Mouse (Mus musculus) forebrain, embryonic 15.5 days (tissue): ENCODE results near the gene Nsl1. TPM values are rescaled to one million over a fixed set of nuclear protein-coding genes. Genes with fewer than 3 reads are reported as not detected.
"Not testable (repeated sequence)": the region's sequence is repeated elsewhere in the genome, so short reads cannot be mapped to it uniquely, and the experiment has no call there.

Source experiments
- ATAC-seq: fragments of 200-750 bp; cut with Nextera tagmentation; replicated peaks from 2 replicates; pipeline ENCODE4 v1.8.0; 2017; ENCODE audit warnings: mild to moderate bottlenecking, moderate TSS enrichment, moderate library complexity
- H3K27ac ChIP-seq: fragments of 300-500 bp; sonication (generic); replicated peaks from 2 replicates; pipeline ENCODE4 v1.5.1; 2015; ENCODE audit warnings: mild to moderate bottlenecking, inconsistent platforms
- H3K27me3 ChIP-seq: fragments of 300-500 bp; sonication (generic); 2 replicates; pipeline ENCODE4 v1.6.1; 2015; ENCODE audit warnings: inconsistent platforms
- H3K36me3 ChIP-seq: fragments of 300-500 bp; sonication (generic); 2 replicates; pipeline ENCODE4 v1.6.1; 2015; ENCODE audit warnings: mild to moderate bottlenecking, inconsistent platforms
- H3K4me1 ChIP-seq: fragments of 300-500 bp; sonication (generic); 2 replicates; pipeline ENCODE4 v1.6.1; 2015; ENCODE audit warnings: inconsistent platforms
- H3K4me2 ChIP-seq: fragments of 300-500 bp; sonication (generic); replicated peaks from 2 replicates; pipeline ENCODE4 v1.6.1; 2015; ENCODE audit warnings: mild to moderate bottlenecking, inconsistent platforms
- H3K4me3 ChIP-seq: fragments of 300-500 bp; sonication (generic); 2 replicates; pipeline ENCODE4 v1.5.1; 2015; ENCODE audit warnings: mild to moderate bottlenecking, inconsistent platforms
- H3K9ac ChIP-seq: fragments of 300-500 bp; sonication (generic); replicated peaks from 2 replicates; pipeline ENCODE4 v1.6.1; 2015; ENCODE audit warnings: mild to moderate bottlenecking, inconsistent platforms
- H3K9me3 ChIP-seq: fragments of 300-500 bp; sonication (generic); 2 replicates; pipeline ENCODE4 v1.6.1; 2016; ENCODE audit warnings: inconsistent platforms
- WGBS: fragments of 180-500 bp; shearing (Covaris S2); methylation state at CpG from one replicate; pipeline ENCODE4 v1.1.7; 2015; ENCODE audit warnings: mixed read lengths; 5-methylcytosine and 5-hydroxymethylcytosine counted together
- polyA plus RNA-seq: library from polyadenylated mRNA; unstranded; fragments of >200 nt; fragmentation: Nextera tagmentation; extraction: Ambion mirVana; gene quantifications from 2 replicates; pipeline ENCODE4 v1.2.1, GENCODE M21; 2015

Gene Nsl1
- polyA plus RNA-seq: 9.7 and 10.5 TPM in 2 replicates

DNA sequence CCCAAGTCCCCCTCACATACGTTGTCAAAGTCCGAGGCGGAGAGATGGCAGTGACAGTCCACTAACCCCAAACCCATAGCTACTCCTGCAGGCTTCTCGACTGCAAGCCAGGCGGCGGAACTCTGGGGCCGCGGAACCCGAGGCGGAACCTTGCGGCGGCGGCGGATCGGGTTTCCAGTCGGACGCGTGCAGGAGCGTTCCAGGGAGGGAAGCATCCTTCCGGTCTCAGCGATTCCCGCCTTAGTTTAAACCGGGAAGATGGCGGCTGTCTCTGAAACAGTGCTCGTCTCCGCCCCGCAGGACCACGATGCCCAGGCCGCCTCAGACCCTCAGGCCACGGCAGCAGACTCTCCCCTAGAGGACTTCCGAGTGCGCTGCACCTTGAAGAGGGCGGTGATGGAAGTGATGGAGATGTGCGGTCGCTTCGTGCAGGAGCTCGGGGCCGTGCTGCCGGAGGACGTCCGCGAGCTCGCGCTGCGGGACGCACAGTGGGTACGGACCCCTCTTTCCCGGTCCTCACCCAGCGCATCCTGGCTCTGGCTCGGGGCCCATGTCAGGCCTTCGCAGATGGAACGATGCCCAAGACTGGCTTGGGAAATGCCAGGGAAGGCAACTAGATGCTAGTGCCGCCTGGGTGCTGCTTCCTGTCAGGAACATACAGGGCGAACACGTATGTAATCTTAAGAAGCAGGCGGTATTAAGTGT lies at the start of gene Nsl1, which contains the start of gene Tatdn3:
Gene Nsl1 (plus strand): TSS at position 232 of the 705 bp plus-strand sequence.
Gene Tatdn3 (minus strand): TSS at position 152 of the 705 bp plus-strand sequence.
- Histone ChIP-seq H3K27ac (peak within 1 kb of the TSS; percentile 68; the same call in 1 of the 2 replicates), H3K4me3 (peak within 1 kb of the TSS; percentile 84), H3K36me3 (no peaks in the 10 kb centered on the region), H3K9me3 (no peaks in the 10 kb centered on the region), H3K4me1 (peaks cover 21% of the 10 kb centered on the region), H3K4me2 (peak within 1 kb of the TSS; percentile 94), H3K9ac (peak within 1 kb of the TSS; percentile 82), H3K27me3 (no peaks in the 10 kb centered on the region)
- WGBS: under 1% methylated on average over 56 of the region's 56 CpGs
- ATAC-seq: peak; percentile 94

DNA sequence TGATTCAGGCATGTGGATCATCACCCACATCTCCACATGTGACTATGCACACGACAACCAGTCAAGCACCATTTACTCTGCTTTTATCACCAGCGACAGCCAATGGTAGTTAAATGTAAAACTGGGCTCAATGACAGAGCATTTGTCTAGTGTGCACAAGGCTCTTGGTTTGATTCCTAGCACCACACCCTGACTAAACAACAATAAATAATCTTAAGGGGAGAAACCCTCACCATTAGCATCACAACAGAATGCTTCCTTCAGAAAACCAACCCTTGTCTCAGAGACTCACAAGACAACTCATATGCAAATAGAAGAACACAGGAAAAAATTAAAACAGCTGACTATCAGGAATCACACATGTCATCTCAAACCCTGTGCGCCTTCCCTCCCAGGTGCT lies 48.5 kb upstream of the Nsl1 start:
- no peak overlapping the region for H3K4me2 ChIP-seq
- no peak overlapping the region for H3K9ac ChIP-seq
- no peak overlapping the region for H3K27ac ChIP-seq
- H3K4me3 ChIP-seq: no peak overlapping the region
- H3K4me1 ChIP-seq: no peaks in the 10 kb centered on the region
- no peak for ATAC-seq
- WGBS: 97% methylated on average over 3 of the region's 3 CpGs
- H3K9me3 ChIP-seq: no peaks in the 10 kb centered on the region
- H3K36me3 ChIP-seq: peaks cover 42% of the 10 kb centered on the region
- H3K27me3 ChIP-seq: no peaks in the 10 kb centered on the region

GRCm38 (mm10) chr1:191019803-191020202 lies 43.0 kb upstream of the Nsl1 start:
- no peak overlapping the region for H3K4me3 ChIP-seq
- H3K36me3 ChIP-seq: peaks cover 8% of the 10 kb centered on the region
- WGBS: 89% methylated on average over 5 of the region's 5 CpGs

GRCm38 (mm10) chr1:191020217-191020924 lies 42.4 kb upstream of the Nsl1 start:
- Histone ChIP-seq H3K4me2 (no peak overlapping the region), H3K27me3 (no peaks in the 10 kb centered on the region), H3K9ac (no peak overlapping the region), H3K4me3 (no peak overlapping the region), H3K36me3 (peaks cover 5% of the 10 kb centered on the region), H3K27ac (0 out of 2 replicates have a peak overlapping the region, but pooled peaks have one; percentile 35), H3K9me3 (no peaks in the 10 kb centered on the region), H3K4me1 (peaks cover 23% of the 10 kb centered on the region)
- no peak for ATAC-seq
- WGBS: 75% methylated on average over 3 of the region's 3 CpGs

More at GRCm38 (mm10) chr1:191019803-191020202, 43.0 kb upstream of the Nsl1 start:
- H3K4me1 ChIP-seq: peaks cover 17% of the 10 kb centered on the region
- H3K27me3 ChIP-seq: no peaks in the 10 kb centered on the region
- no peak overlapping the region for H3K9ac ChIP-seq
- ATAC-seq: no peak
- no peak overlapping the region for H3K27ac ChIP-seq
- no peaks in the 10 kb centered on the region for H3K9me3 ChIP-seq
- no peak overlapping the region for H3K4me2 ChIP-seq

- 70% methylated on average over 7 of the region's 7 CpGs for WGBS
- H3K36me3 ChIP-seq: peaks cover 5% of the 10 kb centered on the region
- H3K9ac ChIP-seq: no peak overlapping the region
- no peak for ATAC-seq
- H3K4me1 ChIP-seq: peaks cover 24% of the 10 kb centered on the region
- H3K4me2 ChIP-seq: no peak overlapping the region
- 0 out of 2 replicates have a peak overlapping the region, but pooled peaks have one; percentile 35 for H3K27ac ChIP-seq
- no peaks in the 10 kb centered on the region for H3K9me3 ChIP-seq
- no peak overlapping the region for H3K4me3 ChIP-seq
- no peaks in the 10 kb centered on the region for H3K27me3 ChIP-seq
Observed at GRCm38 (mm10) chr1:191021016-191021415, 41.8 kb upstream of the Nsl1 start.

DNA sequence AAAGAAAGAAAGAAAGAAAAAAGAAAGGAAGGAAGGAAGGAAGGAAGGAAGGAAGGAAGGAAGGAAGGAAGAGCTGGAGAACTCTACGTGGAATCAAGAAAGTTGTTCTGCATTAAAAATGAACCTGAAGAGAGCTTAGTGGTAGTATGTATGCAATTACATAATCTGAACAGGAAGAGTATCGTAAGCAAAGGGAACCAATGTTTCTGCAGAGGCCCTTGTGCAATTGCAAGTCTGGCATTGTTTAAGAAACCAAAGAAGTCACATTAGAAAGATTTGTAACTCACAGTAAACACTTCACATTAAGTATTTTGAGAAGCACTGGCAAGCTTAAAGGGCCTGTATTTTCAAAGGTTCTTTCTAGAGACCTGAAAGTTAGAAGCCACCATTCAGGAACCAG lies 39.7 kb upstream of the Nsl1 start:
- Histone ChIP-seq H3K9me3 (no peaks in the 10 kb centered on the region), H3K27me3 (no peaks in the 10 kb centered on the region), H3K4me1 (peaks cover 31% of the 10 kb centered on the region), H3K4me2 (no peak overlapping the region), H3K4me3 (no peak overlapping the region), H3K9ac (no peak overlapping the region), H3K36me3 (peaks cover 3% of the 10 kb centered on the region; the same call in 1 of the 2 replicates), H3K27ac (no peak overlapping the region)
- ATAC-seq: no peak
- 91% methylated on average over 2 of the region's 2 CpGs for WGBS

GRCm38 (mm10) chr1:191023806-191024205 lies 39.0 kb upstream of the Nsl1 start:
- ATAC-seq, H3K9ac ChIP-seq, H3K36me3 ChIP-seq, H3K27ac ChIP-seq, H3K27me3 ChIP-seq, H3K4me3 ChIP-seq, H3K9me3 ChIP-seq, H3K4me2 ChIP-seq: not testable (repeated sequence)
- peaks cover 31% of the 10 kb centered on the region for H3K4me1 ChIP-seq
- 90% methylated on average over 6 of the region's 6 CpGs for WGBS

DNA sequence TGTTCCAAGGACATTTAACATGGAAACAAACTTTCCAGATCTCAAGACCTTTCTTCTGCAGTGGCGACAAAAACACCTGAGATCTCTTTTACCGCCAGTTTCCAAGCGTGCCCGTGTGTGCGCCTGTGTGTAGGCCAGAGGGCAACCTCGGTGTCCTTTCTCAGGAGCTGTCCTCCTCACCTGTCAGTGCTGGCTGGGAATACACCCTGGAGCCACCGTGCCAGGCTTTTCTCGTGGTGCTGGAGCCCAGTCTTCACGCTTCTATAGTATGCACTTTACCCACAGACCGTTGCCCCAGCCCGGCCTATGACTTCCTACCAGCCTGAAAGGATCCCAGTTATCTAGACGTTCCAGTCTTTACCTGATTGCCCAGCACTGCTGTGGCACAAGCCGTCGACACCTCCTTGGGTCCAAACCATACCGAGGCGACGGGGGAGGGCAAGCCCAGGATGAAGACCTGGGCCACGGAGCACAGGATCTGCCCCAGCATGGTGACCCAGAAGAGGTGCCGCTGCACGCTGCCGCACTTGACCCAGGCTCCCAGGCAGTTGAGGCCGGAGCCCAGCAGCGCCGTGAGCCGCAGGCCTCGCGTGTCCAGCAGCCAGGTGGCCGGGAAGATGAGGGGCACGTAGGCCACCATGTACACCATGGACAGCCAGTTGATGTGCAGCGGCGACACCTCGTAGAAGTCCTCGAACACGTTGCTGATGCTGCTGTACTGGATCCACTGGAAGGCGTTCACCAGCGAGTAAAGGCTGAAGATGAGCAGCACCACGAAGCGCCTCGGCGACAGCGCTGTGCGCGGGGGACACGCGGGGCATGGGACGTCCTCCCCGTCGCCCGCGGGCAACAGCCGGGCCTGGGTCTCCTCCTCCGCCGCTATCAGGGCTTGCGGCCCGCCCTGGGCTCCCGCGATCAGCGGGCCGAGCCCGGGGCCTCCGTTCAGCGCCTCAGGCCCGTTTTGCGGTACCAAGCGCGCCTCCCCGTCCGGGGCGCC lies 37.5 kb upstream of the Nsl1 start:
- Histone ChIP-seq H3K9ac (peak overlapping the region; percentile 83), H3K36me3 (peaks cover 3% of the 10 kb centered on the region; the same call in 1 of the 2 replicates), H3K4me1 (peaks cover 31% of the 10 kb centered on the region), H3K9me3 (no peaks in the 10 kb centered on the region), H3K4me3 (peak overlapping the region; percentile 87), H3K27me3 (no peaks in the 10 kb centered on the region), H3K4me2 (peak overlapping the region; percentile 97), H3K27ac (peak overlapping the region; percentile 89)
- WGBS: 1% methylated on average over 69 of the region's 69 CpGs
- ATAC-seq: peak; percentile 63

GRCm38 (mm10) chr1:191026021-191026713 lies 36.6 kb upstream of the Nsl1 start, which contains the start of gene Flvcr1:
TSS of gene Flvcr1 (minus strand) at chr1:191026158.
- H3K4me1 ChIP-seq: peaks cover 26% of the 10 kb centered on the region
- H3K27me3 ChIP-seq: no peaks in the 10 kb centered on the region
- H3K4me3 ChIP-seq: peak within 1 kb of the TSS; percentile 87
- H3K27ac ChIP-seq: peak within 1 kb of the TSS; percentile 89
- H3K9me3 ChIP-seq: no peaks in the 10 kb centered on the region
- peaks cover 3% of the 10 kb centered on the region; the same call in 1 of the 2 replicates for H3K36me3 ChIP-seq
- H3K4me2 ChIP-seq: peak within 1 kb of the TSS; percentile 97
- ATAC-seq: peak; percentile 99
- WGBS: under 1% methylated on average over 50 of the region's 50 CpGs
- H3K9ac ChIP-seq: peak within 1 kb of the TSS; percentile 83

- peaks cover 10% of the 10 kb centered on the region for H3K4me1 ChIP-seq
- ATAC-seq: no peak
- H3K4me2 ChIP-seq: no peak overlapping the region
- no peak overlapping the region for H3K9ac ChIP-seq
- no peaks in the 10 kb centered on the region for H3K36me3 ChIP-seq
- no peaks in the 10 kb centered on the region for H3K27me3 ChIP-seq
- 62% methylated on average over 10 of the region's 10 CpGs for WGBS
- no peak overlapping the region for H3K27ac ChIP-seq
- H3K4me3 ChIP-seq: no peak overlapping the region
- H3K9me3 ChIP-seq: no peaks in the 10 kb centered on the region
Observed at GRCm38 (mm10) chr1:191030182-191030581, 32.6 kb upstream of the Nsl1 start.

DNA sequence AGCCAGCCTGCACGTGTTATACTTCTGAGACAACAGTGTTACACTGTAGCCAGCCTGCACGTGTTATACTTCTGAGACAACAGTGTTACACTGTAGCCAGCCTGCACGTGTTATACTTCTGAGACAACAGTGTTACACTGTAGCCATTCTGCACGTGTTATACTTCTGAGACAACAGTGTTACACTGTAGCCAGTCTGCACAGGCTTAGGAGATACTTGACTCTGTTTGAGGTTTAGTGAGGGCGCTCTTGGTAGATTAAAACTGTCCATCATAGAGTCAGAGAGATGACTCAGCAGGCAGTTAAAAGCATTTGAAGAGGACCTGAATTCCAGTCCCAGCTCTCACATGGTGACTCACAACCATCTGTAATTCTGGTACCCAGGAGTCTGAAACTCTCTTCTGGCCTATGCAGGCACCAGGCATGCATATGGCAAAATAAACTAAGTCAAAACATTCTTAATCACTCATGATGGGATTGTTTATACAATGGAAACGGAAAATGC lies 31.8 kb upstream of the Nsl1 start:
- not testable (repeated sequence) for H3K27ac ChIP-seq, H3K9me3 ChIP-seq, H3K4me3 ChIP-seq, H3K27me3 ChIP-seq, H3K9ac ChIP-seq, ATAC-seq, H3K4me2 ChIP-seq, H3K36me3 ChIP-seq, H3K4me1 ChIP-seq
- WGBS: 80% methylated on average over 6 of the region's 6 CpGs
